Mouse (Mus musculus) neutrophil, adult 59 days (primary cell): ENCODE data around the gene Golt1a. TPM values are rescaled to one million over a fixed set of nuclear protein-coding genes. Genes with fewer than 3 reads are reported as not detected.

Source experiments
- total RNA-seq, 2 experiments: library from RNA; stranded (reverse); gene quantifications; 1 replicate in 1 of 2; 2 replicates in 1 of 2; pipeline ENCODE4 v1.2.4; 2023

The Golt1a gene
- total RNA-seq = not detected

GRCm38 (mm10) chr1:133309652-133310267 lies at the start of gene Golt1a:
Gene Golt1a, plus strand, starts transcription at chr1:133309800.

GRCm38 (mm10) chr1:133321267-133321925 lies 11.8 kb downstream of the Golt1a start, which contains the start of gene Kiss1:
Gene Kiss1, plus strand, starts transcription at chr1:133321875.

GRCm38 (mm10) chr1:133350210-133350609 lies 40.6 kb downstream of the Golt1a start, which contains the start of gene Ren1:
Gene Ren1, plus strand, starts transcription at chr1:133350510.

GRCm38 (mm10) chr1:133363276-133364021 lies 53.8 kb downstream of the Golt1a start, which contains the start of gene Etnk2:
Gene Etnk2, plus strand, starts transcription at chr1:133363572.

Other genes with a start within 250 kb of the Golt1a start
- 100 to 1,000 TPM; 165 to 167 TPM for gene Ppp1r15b, start 178.7 kb upstream of the Golt1a start, total RNA-seq
- 1 to 10 TPM; 3.5 to 4.5 TPM for gene Plekha6, start 145.6 kb upstream of the Golt1a start, total RNA-seq
- gene Kiss1, start 12.1 kb downstream of the Golt1a start, total RNA-seq = not detected
- gene Ren1, start 40.7 kb downstream of the Golt1a start, total RNA-seq = not detected
- under 1 TPM in 1 of 2 experiments, not detected in 1; 0.18 TPM for gene Etnk2, start 53.8 kb downstream of the Golt1a start, total RNA-seq
- gene Sox13, start 114.6 kb downstream of the Golt1a start, total RNA-seq = 1 to 10 TPM; 5.4 to 7.8 TPM